Mouse (Mus musculus) megakaryocyte, adult 5-6 weeks (primary cell): ENCODE results near the gene Nat8f1. TPM values are rescaled to one million over a fixed set of nuclear protein-coding genes. Genes with fewer than 3 reads are reported as not detected.

ENCODE experiments used
- total RNA-seq, 2 experiments: library from RNA; stranded (forward) in 1 of 2; stranded (reverse) in 1 of 2; fragments of 153-499, 151-499 nt in 1 of 2; fragments of 221-1000, 200-1000 nt in 1 of 2; gene quantifications; 2 replicates each; pipeline versions ENCODE4 v1.2.3 to v1.2.4; 2015 to 2017

The Nat8f1 gene
- total RNA-seq, 2 experiments from 2014 or later, result 2.4 to 3.4 TPM

Other genes starting within 250 kb of the Nat8f1 start
- not detected in 2 replicates for gene Nat8f7, start 202.5 kb downstream of the Nat8f1 start, total RNA-seq (2015)
- not detected in 2 replicates for gene Nat8f7, start 202.5 kb downstream of the Nat8f1 start, total RNA-seq (2017)
- not detected in 2 replicates for gene Nat8f3, start 149.9 kb downstream of the Nat8f1 start, total RNA-seq (2015)
- gene Nat8f3, start 149.9 kb downstream of the Nat8f1 start, total RNA-seq (2017), result not detected in 2 replicates
- not detected in 2 replicates for gene Nat8f6, start 94.7 kb downstream of the Nat8f1 start, total RNA-seq (2015)
- gene Nat8f6, start 94.7 kb downstream of the Nat8f1 start, total RNA-seq (2017), result not detected in 2 replicates
- not detected in 2 replicates for gene Nat8f5, start 94.7 kb downstream of the Nat8f1 start, total RNA-seq (2015)
- not detected in 2 replicates for gene Nat8f5, start 94.7 kb downstream of the Nat8f1 start, total RNA-seq (2017)
- not detected in 2 replicates for gene Nat8, start 83.6 kb downstream of the Nat8f1 start, total RNA-seq (2015)
- not detected in 2 replicates for gene Nat8, start 83.6 kb downstream of the Nat8f1 start, total RNA-seq (2017)
- gene Nat8f2, start 46.5 kb downstream of the Nat8f1 start, total RNA-seq (2015), result not detected in 2 replicates
- gene Nat8f2, start 46.5 kb downstream of the Nat8f1 start, total RNA-seq (2017), result not detected in 2 replicates
- gene Nat8f4, start 10.8 kb downstream of the Nat8f1 start, total RNA-seq (2015), result 0.18 and 0.25 TPM in 2 replicates
- gene Nat8f4, start 10.8 kb downstream of the Nat8f1 start, total RNA-seq (2017), result 0.44 and 0.49 TPM in 2 replicates
- 14.9 and 16.2 TPM in 2 replicates for gene Tprkb, start 3.8 kb downstream of the Nat8f1 start, total RNA-seq (2015)
- 30.8 and 32.9 TPM in 2 replicates for gene Tprkb, start 3.8 kb downstream of the Nat8f1 start, total RNA-seq (2017)
- gene Dusp11, start 46.0 kb upstream of the Nat8f1 start, total RNA-seq (2015), result 83.4 and 85.5 TPM in 2 replicates
- gene Dusp11, start 46.0 kb upstream of the Nat8f1 start, total RNA-seq (2017), result 50.3 and 64.2 TPM in 2 replicates
- gene Figla, start 100.5 kb upstream of the Nat8f1 start, total RNA-seq (2015), result not detected in 2 replicates
- gene Figla, start 100.5 kb upstream of the Nat8f1 start, total RNA-seq (2017), result not detected in 2 replicates
- 1.0 and 2.1 TPM in 2 replicates for gene Add2, start 113.0 kb upstream of the Nat8f1 start, total RNA-seq (2015)
- gene Add2, start 113.0 kb upstream of the Nat8f1 start, total RNA-seq (2017), result 2.4 and 3.1 TPM in 2 replicates